Mouse (Mus musculus) forebrain, postnatal 0 days (tissue): ENCODE measurements around the gene Medag. TPM values are rescaled to one million over a fixed set of nuclear protein-coding genes. Genes with fewer than 3 reads are reported as not detected.

ENCODE experiments used
- ATAC-seq: fragments of 200-750 bp; cut with Nextera tagmentation; 2 replicates; pipeline ENCODE4 v1.8.0; 2017; ENCODE audit warnings: mild to moderate bottlenecking, moderate library complexity
- DNase-seq: peaks from one replicate; pipeline ENCODE4 v3.0.0-alpha.2; 2015
- H3K27ac ChIP-seq: fragments of 300-500 bp; sonication (generic); 2 replicates; pipeline ENCODE4 v1.5.1; 2014; ENCODE audit warnings: low read depth, mild to moderate bottlenecking, antibody characterized with exemption, low read length, moderate library complexity, mixed read lengths
- H3K27me3 ChIP-seq: fragments of 300-500 bp; sonication (generic); 2 replicates; pipeline ENCODE4 v1.6.1; 2014; ENCODE audit warnings: mild to moderate bottlenecking, low read length, mixed read lengths; ENCODE audit not compliant: insufficient read depth
- H3K36me3 ChIP-seq: fragments of 300-500 bp; sonication (generic); 2 replicates; pipeline ENCODE4 v1.6.1; 2014; ENCODE audit warnings: mild to moderate bottlenecking, moderate library complexity; ENCODE audit not compliant: insufficient read depth
- H3K4me1 ChIP-seq: fragments of 300-500 bp; sonication (generic); 2 replicates; pipeline ENCODE4 v1.6.1; 2014; ENCODE audit warnings: antibody characterized with exemption; ENCODE audit not compliant: insufficient read depth
- H3K4me2 ChIP-seq: fragments of 300-500 bp; sonication (generic); 2 replicates; pipeline ENCODE4 v1.6.1; 2014; ENCODE audit warnings: low read depth, mild to moderate bottlenecking, moderate library complexity
- H3K4me3 ChIP-seq: fragments of 300-500 bp; sonication (generic); 2 replicates; pipeline ENCODE4 v1.5.1; 2014; ENCODE audit warnings: low read depth, low read length, mixed read lengths
- H3K9ac ChIP-seq: fragments of 300-500 bp; sonication (generic); 2 replicates; pipeline ENCODE4 v1.6.1; 2014; ENCODE audit warnings: mild to moderate bottlenecking
- H3K9me3 ChIP-seq: fragments of 300-500 bp; sonication (generic); 2 replicates; pipeline ENCODE4 v1.6.1; 2016; ENCODE audit warnings: low read length
- CTCF ChIP-seq: sonication (generic); IDR thresholded peaks from 2 replicates; pipeline ENCODE4 v1.5.1; 2016; ENCODE audit warnings: antibody characterized with exemption, control low read depth, low read depth
- WGBS: fragments of 180-500 bp; shearing (Covaris S2); extraction: QIAGEN DNeasy Blood & Tissue Kit; methylation state at CpG from one replicate; pipeline ENCODE4 v1.1.7; 2014; 5-methylcytosine and 5-hydroxymethylcytosine counted together
- polyA plus RNA-seq: library from polyadenylated mRNA; unstranded; fragments of >200 nt; fragmentation: Nextera tagmentation; extraction: Ambion mirVana; gene quantifications from 2 replicates; pipeline ENCODE4 v1.2.1, GENCODE M21; 2015
- total RNA-seq: library from RNA; depleted of rRNA; stranded (reverse); fragments of >200 nt; gene quantifications from 2 replicates; pipeline ENCODE4 v1.2.3, GENCODE M21; 2014

The Medag gene
- total and polyA plus RNA-seq, 2 experiments from 2014 or later, result 1.8 to 2.1 TPM

- 62% methylated on average over 7 of the region's 7 CpGs for WGBS
- no peak overlapping the region for H3K27ac ChIP-seq
- H3K9me3 ChIP-seq, result no peaks in the 10 kb centered on the region
- no peak for ATAC-seq
- H3K4me2 ChIP-seq, result no peak overlapping the region
- no peaks in the 10 kb centered on the region for H3K4me1 ChIP-seq
- no peak for DNase-seq
- no peaks in the 10 kb centered on the region for H3K36me3 ChIP-seq
- no peaks in the 10 kb centered on the region for H3K27me3 ChIP-seq
- no peak overlapping the region for H3K4me3 ChIP-seq
- no peak for TF ChIP-seq CTCF
- H3K9ac ChIP-seq, result no peak overlapping the region
Measured at GRCm38 (mm10) chr5:149449406-149449805, 37.9 kb downstream of the Medag start.

DNA sequence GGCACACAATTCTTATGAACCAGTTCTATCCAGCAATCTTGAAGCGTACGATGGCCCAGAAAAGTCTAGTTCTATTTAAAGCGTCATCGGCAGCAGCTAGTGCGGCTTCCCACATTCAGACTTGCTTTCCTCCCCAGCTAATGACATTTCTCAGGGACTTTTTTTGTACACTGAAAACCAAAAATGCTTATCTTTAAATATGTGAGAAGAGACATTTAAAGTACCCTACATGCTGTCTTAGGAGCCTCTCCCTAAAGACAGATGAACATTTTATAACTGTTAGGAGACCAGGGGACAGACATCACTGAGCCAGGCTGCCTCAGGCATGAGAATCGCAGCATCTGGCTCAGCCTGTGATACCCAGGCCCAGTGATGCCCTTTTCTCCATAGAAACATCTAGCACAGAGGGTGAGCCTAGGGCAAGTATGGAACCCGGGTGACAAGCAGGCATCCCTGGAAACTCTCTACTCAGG lies 39.7 kb downstream of the Medag start:
- Histone ChIP-seq H3K4me2 (no peak overlapping the region), H3K9me3 (no peaks in the 10 kb centered on the region), H3K27me3 (no peaks in the 10 kb centered on the region), H3K4me3 (no peak overlapping the region), H3K4me1 (no peaks in the 10 kb centered on the region), H3K9ac (no peak overlapping the region), H3K27ac (peak overlapping the region; percentile 73), H3K36me3 (no peaks in the 10 kb centered on the region)
- no peak for TF ChIP-seq CTCF
- WGBS, result 58% methylated on average over 7 of the region's 7 CpGs
- ATAC-seq, result peak; percentile 82
- DNase-seq, result peak; percentile 70

DNA sequence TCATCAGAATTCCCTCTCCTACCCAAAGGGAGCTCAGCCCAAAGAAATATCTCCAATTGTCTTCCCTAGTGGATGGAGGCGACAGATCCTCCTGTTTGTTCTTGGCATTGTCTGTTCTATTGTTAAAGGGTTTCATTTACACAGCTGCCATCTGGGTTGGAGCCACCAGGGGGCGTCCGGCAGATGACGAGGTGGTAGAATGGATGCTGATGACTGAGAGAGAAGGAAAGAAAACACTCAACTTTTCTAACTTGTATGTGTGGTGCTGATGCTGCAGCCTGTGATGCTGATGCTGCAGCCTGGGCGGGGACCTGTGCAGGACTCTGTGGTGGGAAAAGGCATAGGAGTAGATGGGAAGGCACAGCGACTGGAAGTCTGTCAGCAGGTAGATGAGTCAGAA lies 42.7 kb downstream of the Medag start:
- peak; percentile 62 for TF ChIP-seq CTCF
- no peaks in the 10 kb centered on the region for H3K27me3 ChIP-seq
- DNase-seq, result peak; percentile 41
- no peak overlapping the region for H3K4me3 ChIP-seq
- H3K4me1 ChIP-seq, result no peaks in the 10 kb centered on the region
- H3K9ac ChIP-seq, result no peak overlapping the region
- no peak overlapping the region for H3K4me2 ChIP-seq
- H3K9me3 ChIP-seq, result no peaks in the 10 kb centered on the region
- H3K36me3 ChIP-seq, result no peaks in the 10 kb centered on the region
- ATAC-seq, result no peak
- no peak overlapping the region for H3K27ac ChIP-seq
- WGBS, result 31% methylated on average over 6 of the region's 6 CpGs

DNA sequence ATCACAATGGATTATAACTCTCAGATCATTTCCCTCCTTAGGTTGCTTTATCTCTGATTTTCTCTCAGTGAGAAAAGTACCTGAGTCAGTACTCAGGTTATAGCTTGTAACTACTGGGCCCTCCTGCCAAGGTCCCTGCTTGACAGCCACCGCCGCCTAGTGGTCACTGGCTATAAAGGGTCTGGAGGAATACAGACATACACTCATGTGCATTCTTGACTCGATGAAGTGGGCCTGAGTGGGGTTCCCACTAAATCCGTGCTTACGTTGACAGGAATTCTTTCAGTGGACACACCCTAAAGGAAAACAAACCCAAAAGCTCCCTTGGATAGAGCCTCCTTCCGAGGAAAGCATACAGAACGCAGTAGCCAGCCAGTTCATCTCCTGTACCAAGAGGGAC lies 45.0 kb downstream of the Medag start:
- H3K27me3 ChIP-seq, result no peaks in the 10 kb centered on the region
- no peak for DNase-seq
- no peak for ATAC-seq
- no peak for TF ChIP-seq CTCF
- no peak overlapping the region for H3K27ac ChIP-seq
- H3K9me3 ChIP-seq, result no peaks in the 10 kb centered on the region
- H3K4me1 ChIP-seq, result 0 out of 2 replicates have a peak, but pooled peaks cover 4% of the 10 kb centered on the region
- no peak overlapping the region for H3K9ac ChIP-seq
- no peak overlapping the region for H3K4me2 ChIP-seq
- WGBS, result 93% methylated on average over 7 of the region's 7 CpGs
- no peaks in the 10 kb centered on the region for H3K36me3 ChIP-seq
- H3K4me3 ChIP-seq, result no peak overlapping the region

DNA sequence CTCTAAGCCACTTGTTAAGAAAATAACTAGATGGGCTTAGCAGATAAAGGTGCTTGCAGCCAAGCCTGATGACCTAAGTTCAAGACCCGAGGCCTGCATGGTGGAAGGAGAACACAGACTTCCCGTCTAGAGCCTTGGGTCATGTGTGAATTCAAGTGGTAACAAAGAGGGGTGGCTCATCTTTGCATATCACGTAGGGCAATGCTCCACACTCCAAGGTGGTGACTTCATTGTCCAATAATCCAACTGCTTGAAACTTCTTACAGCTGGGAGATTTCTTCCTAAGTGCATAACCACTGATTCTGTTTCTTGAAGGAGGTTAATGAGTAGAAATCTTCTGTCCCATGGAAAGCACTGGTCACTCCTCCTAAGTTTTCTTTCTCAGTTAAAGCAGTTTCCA lies 50.5 kb downstream of the Medag start:
- H3K36me3 ChIP-seq, result no peaks in the 10 kb centered on the region
- no peaks in the 10 kb centered on the region for H3K27me3 ChIP-seq
- H3K4me1 ChIP-seq, result 0 out of 2 replicates have a peak, but pooled peaks cover 4% of the 10 kb centered on the region
- no peak overlapping the region for H3K9ac ChIP-seq
- ATAC-seq (no peak), DNase-seq (no peak)
- no peak overlapping the region for H3K27ac ChIP-seq
- H3K4me2 ChIP-seq, result no peak overlapping the region
- no peak overlapping the region for H3K4me3 ChIP-seq
- WGBS, result 84% methylated on average over 3 of the region's 3 CpGs
- H3K9me3 ChIP-seq, result no peaks in the 10 kb centered on the region
- no peak for TF ChIP-seq CTCF

DNA sequence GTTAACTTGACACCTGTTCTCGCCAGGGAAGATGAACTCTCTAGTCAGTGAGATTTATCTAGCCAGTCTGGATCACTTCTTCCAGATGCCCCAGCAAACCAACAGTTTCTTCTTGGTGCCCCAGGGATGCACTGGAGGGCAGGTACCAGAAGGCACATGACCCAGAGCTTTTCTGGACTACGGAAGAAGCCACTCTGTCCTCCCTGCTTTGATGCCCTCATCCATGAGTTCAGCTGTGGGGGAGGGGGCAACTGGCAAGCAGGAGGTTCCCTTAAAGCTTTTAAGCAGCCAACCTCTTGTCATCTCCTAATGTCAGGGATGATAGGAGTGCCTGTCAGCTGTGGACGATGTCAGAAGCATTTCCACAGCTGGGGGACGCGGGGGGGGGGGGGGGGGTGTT lies 53.8 kb downstream of the Medag start:
- Histone ChIP-seq H3K9ac (no peak overlapping the region), H3K27ac (no peak overlapping the region), H3K4me3 (no peak overlapping the region), H3K27me3 (no peaks in the 10 kb centered on the region), H3K9me3 (no peaks in the 10 kb centered on the region), H3K4me1 (0 out of 2 replicates have a peak, but pooled peaks cover 4% of the 10 kb centered on the region), H3K4me2 (no peak overlapping the region), H3K36me3 (no peaks in the 10 kb centered on the region)
- ATAC-seq (no peak), DNase-seq (no peak)
- no peak for TF ChIP-seq CTCF
- 51% methylated on average over 5 of the region's 5 CpGs for WGBS

DNA sequence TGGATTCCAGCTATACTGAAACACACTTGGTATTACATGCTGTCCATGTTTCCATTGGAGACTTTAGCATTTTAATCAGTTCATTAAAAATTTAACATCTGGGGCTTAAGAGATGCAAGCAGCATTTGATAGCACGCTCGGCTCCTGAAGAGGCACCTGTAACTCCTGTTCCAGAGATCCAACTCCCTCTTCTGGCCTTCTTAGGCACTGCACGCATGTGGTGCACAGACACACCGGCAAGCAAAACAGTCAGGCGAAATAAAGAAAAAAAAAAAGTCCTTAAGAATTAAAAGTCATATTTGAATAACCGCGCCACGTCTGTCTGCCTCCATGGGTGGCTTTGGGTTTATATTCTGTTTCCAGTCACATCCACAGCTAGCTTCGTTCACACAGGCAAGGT lies 62.6 kb downstream of the Medag start:
- no peaks in the 10 kb centered on the region for H3K36me3 ChIP-seq

More for the DNA sequence above, 62.6 kb downstream of the Medag start:
- H3K9ac ChIP-seq, result no peak overlapping the region
- 95% methylated on average over 9 of the region's 9 CpGs for WGBS
- no peaks in the 10 kb centered on the region for H3K4me1 ChIP-seq
- ATAC-seq (no peak), DNase-seq (no peak)
- no peak overlapping the region for H3K4me3 ChIP-seq
- no peaks in the 10 kb centered on the region for H3K27me3 ChIP-seq
- no peaks in the 10 kb centered on the region for H3K9me3 ChIP-seq
- TF ChIP-seq CTCF, result peak; percentile 47; the same call in 1 of the 2 replicates
- no peak overlapping the region for H3K27ac ChIP-seq
- H3K4me2 ChIP-seq, result no peak overlapping the region
